Mouse (Mus musculus) layer of hippocampus, adult 2 months (tissue): Measurements from ENCODE around the gene Trp63. TPM values are rescaled to one million over a fixed set of nuclear protein-coding genes. Genes with fewer than 3 reads are reported as not detected.
A peak's percentile ranks its signal among the peaks of the same experiment; 100 is the strongest.

Source experiments
- DNase-seq, 2 experiments: peaks; one replicate each; pipeline ENCODE4 v3.0.0; 2022; ENCODE audit warnings: low spot score in 2 of 2
- H3K27ac ChIP-seq: fragments of 200-600 bp; 2 replicates; pipeline ENCODE4 v1.8.1; 2022
- H3K4me3 ChIP-seq: fragments of 200-600 bp; 2 replicates; pipeline ENCODE4 v1.8.1; 2022; ENCODE audit warnings: mild to moderate bottlenecking
- CTCF ChIP-seq: fragments of 200-600 bp; conservative IDR thresholded peaks from 2 replicates; pipeline ENCODE4 v1.8.1; 2022; ENCODE audit warnings: antibody characterized with exemption, mild to moderate bottlenecking, moderate library complexity
- total RNA-seq, 2 experiments: library from RNA; stranded (reverse); gene quantifications; 2 replicates each; pipeline ENCODE4 v1.2.3; 2021

The Trp63 gene
- total RNA-seq, 2 experiments from 2014 or later: 0.90 to 1.6 TPM

DNA sequence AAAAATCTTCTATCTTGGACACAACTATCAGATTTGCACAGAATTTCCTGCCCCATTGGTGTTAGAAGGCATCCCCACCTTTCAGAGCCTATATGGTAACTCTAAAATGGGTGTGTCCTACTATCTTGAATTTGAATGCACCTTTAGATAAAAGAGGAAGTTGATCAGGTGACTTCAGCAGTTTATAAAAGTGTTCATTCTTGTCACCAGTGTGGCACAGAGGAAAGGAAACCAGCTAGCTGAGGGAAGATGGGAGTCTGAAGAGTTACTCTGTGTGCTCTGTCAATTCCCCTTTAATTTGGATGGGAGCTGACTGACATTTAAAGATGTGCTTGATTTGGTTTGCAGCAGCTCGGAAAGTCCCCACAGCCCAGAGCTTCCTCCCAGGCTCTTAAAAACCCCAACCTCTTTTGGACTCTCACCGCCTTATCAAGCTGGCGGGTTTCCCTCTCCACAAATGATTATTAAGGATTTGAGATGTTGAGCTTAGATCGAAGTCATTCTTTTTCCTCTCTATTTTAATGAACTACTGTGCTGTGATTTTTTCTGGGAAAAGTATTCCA lies 114.2 kb downstream of the Trp63 start:
- TF ChIP-seq CTCF: no peak
- no peak for DNase-seq
- Histone ChIP-seq H3K4me3 (no peak overlapping the region), H3K27ac (no peak overlapping the region)

DNA sequence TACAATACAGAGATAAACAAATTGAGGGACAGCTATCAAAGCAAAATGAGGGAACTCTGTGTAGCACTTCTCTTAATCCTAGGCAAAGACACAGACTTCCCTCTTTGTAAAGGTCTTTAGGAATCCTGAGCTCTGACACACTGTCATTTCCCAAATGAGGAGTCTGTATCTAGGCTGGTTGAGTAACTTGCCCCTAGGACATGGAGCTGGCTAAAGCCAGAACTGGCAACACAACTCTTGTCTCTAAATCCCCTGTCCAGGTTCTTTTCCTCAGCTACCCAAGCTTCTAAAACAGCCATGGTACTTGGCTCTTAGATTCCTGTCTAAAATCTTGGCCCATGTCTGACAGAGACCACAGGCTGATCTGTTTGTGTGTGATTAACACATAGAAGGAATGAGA lies 116.1 kb downstream of the Trp63 start:
- DNase-seq: no peak
- Histone ChIP-seq H3K4me3 (no peak overlapping the region), H3K27ac (no peak overlapping the region)
- no peak for TF ChIP-seq CTCF

GRCm38 (mm10) chr16:25804955-25805354 lies 121.4 kb downstream of the Trp63 start:
- no peak for TF ChIP-seq CTCF
- H3K27ac ChIP-seq: no peak overlapping the region
- DNase-seq: no peak
- no peak overlapping the region for H3K4me3 ChIP-seq

DNA sequence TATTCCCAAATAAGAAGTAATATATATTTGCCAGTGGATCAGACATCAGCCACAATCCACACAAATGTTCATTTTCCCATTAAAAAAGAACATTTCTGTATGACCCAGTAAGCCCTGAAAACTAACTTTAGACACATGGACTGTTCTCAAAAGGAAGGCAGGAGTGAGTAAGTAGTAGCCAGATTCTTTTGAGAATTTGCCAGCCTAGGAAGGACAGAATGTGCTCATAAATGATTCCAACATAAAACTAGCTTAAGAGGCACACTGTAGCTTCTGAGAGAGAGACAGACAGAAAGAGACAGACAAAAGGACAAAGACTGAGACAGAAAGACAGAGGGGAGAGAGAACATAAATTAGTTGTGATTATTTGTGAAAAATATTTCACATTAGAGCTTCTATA lies 123.6 kb downstream of the Trp63 start:
- no peak for DNase-seq
- Histone ChIP-seq H3K4me3 (no peak overlapping the region), H3K27ac (no peak overlapping the region)
- no peak for TF ChIP-seq CTCF

DNA sequence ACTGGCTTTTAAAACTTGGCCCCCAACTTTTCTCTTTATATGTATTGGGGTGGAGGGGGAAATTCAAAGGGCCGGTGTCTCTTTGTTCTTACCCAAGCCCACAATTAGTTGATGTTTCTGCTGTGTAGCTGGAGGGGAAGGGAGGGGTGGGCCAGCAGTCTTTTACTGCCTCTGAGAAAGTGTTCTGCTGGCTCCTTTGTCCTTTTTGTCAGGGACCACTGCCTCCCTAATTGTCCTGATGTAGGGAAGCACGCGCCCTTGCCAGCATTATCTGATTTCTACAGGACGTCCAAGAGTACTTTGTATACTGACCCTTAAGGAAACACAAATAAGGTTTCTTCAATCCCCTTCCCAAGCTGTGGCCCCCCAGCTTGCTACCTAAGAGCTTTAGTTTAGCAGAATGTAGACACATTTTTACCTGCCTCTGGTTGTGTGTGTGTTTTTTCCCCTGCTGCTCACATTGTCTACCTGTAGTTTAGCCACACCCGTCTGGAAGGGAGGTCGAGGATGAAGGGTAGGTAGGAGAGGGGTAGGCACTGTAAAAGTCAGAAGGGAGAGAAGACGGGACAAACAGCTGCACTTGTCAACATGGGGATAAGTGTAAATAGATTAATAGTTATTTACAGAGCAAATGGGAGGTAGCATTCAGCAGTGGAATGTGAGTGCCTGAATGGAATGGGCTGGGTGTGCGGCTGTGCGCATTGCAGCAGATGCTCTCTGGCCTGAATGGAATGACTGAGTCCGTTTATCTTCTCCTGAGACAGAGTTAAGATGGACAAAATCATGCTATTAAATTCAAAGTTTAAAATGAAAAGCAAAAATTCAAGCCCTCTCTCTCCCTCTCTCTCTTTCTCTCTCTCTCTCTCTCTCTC lies 134.4 kb downstream of the Trp63 start:
- no peak overlapping the region for H3K4me3 ChIP-seq
- no peak for DNase-seq
- no peak overlapping the region for H3K27ac ChIP-seq
- TF ChIP-seq CTCF: no peak

GRCm38 (mm10) chr16:25826016-25826415 lies 142.5 kb downstream of the Trp63 start:
- Histone ChIP-seq H3K27ac (no peak overlapping the region), H3K4me3 (no peak overlapping the region)
- no peak for DNase-seq
- no peak for TF ChIP-seq CTCF

- no peak overlapping the region for H3K4me3 ChIP-seq
- no peak for DNase-seq
- TF ChIP-seq CTCF: no peak
- H3K27ac ChIP-seq: peak overlapping the region; percentile 28; the same call in 1 of the 2 replicates
Measured at GRCm38 (mm10) chr16:25832576-25832975, 149.0 kb downstream of the Trp63 start.

GRCm38 (mm10) chr16:25835301-25835700 lies 151.7 kb downstream of the Trp63 start:
- no peak overlapping the region for H3K4me3 ChIP-seq
- no peak overlapping the region for H3K27ac ChIP-seq
- no peak for TF ChIP-seq CTCF
- DNase-seq: no peak

DNA sequence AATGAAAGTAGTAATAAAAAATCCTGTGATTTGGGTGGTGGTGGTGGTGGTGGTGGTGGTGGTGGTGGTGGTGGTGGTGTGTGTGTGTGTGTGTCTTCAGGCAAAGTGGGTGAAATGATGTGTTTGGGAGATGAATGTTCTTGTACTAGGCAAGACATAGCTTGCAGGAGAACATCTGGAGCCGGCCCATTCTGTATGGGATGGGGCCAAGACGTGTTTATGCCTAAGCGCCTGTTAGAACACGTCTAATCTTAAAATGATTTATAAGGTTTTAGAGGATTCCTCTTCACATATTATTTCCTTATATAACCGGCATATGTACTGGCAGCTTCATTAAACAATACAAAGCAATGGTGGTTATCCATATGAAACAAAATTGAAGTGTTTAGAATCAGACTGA lies 152.2 kb downstream of the Trp63 start:
- TF ChIP-seq CTCF: no peak
- H3K27ac ChIP-seq: no peak overlapping the region
- no peak overlapping the region for H3K4me3 ChIP-seq
- DNase-seq: no peak

DNA sequence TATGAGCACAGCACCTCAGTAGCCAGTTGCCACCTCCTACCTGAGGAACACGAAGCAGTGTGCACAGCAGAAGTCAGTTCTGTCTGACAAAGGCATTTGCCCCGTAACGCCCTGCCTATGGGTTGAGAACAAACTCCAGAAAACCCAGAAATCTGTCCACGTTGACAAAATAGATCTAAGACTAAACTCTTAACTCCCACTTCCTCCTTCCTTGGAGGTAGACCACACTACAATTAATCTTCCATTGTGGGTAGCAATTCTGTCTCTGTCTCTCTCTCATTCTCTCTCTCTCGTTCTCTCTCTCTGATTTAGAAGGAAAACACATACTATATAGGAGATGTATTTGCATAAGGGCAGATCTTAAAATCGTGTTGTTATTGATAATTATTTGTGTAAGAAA lies 159.4 kb downstream of the Trp63 start:
- no peak for TF ChIP-seq CTCF
- Histone ChIP-seq H3K4me3 (no peak overlapping the region), H3K27ac (no peak overlapping the region)
- DNase-seq: no peak

GRCm38 (mm10) chr16:25843625-25844024 lies 160.1 kb downstream of the Trp63 start:
- no peak for DNase-seq
- no peak for TF ChIP-seq CTCF
- Histone ChIP-seq H3K27ac (no peak overlapping the region), H3K4me3 (no peak overlapping the region)

GRCm38 (mm10) chr16:25846611-25847010 lies 163.0 kb downstream of the Trp63 start:
- Histone ChIP-seq H3K4me3 (no peak overlapping the region), H3K27ac (no peak overlapping the region)
- DNase-seq: no peak
- TF ChIP-seq CTCF: no peak

DNA sequence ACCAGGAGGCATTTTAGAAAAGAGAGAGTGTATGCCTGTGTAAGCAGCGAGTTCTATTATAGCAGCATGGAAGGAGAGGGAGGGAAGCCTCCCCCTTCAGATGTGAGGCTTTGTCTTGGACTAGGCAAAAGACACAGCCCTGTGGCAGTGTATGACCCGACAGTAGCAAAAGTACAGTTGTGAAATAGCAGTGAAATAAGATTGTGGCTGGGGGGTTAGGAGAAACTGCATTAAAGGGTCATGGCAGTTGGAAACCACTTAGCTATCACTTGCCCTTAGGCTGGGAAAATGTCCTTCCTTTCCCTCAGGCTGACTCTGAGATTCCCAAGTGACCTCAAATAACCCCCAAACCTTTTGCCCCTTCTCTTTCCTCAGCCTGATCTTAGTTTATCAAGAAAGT lies 164.9 kb downstream of the Trp63 start:
- no peak for TF ChIP-seq CTCF
- no peak for DNase-seq
- H3K4me3 ChIP-seq: no peak overlapping the region
- no peak overlapping the region for H3K27ac ChIP-seq
